Mouse (Mus musculus): ENCODE data around the gene Atp8a2.

DNA sequence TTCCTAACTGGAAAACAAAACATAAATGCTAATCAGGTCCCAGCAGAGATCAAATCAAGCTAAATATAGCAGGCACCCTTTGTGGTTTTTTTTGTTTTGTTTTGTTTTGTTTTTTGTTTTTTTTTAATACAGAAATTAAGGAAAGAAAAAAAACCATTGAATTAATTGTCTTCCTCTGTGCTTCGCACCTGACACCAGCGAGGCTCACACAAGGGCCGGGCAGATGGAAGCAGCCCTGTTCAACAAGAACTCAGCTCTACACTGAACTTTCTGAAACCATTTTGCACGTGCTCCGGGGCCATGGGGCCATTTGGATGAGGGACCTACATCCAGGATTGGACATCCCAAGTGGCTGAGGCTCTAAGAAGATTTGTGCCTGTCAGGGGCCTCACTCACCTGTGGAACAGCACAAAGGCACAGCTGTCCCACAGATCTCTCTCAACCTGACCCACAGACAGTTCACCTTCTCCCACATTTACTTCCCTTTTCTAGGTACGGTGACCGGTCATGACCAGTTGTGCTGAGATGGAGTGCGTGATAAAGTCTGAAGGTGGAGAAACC, 459.2 kb downstream of the Atp8a2 start:
- no peak for TF ChIP-seq CTCF (conservative IDR thresholded peaks at IDR 0.05; ENCODE audit: insufficient read depth, insufficient read length, low read depth, low read length)
- TF ChIP-seq POLR2A (IDR thresholded peaks at IDR 0.05; ENCODE audit: low read depth, low read length) = no peak

Measured in kidney, adult 2 months (tissue).